Mouse (Mus musculus): Measurements from ENCODE around the gene Olfr630. TPM values are rescaled to one million over a fixed set of nuclear protein-coding genes. Genes with fewer than 3 reads are reported as not detected.
"Not testable (repeated sequence)": the region's sequence is repeated elsewhere in the genome, so short reads cannot be mapped to it uniquely, and the experiment has no call there.

The Olfr630 gene
- not detected in 3 replicates for total RNA-seq (2017)

DNA sequence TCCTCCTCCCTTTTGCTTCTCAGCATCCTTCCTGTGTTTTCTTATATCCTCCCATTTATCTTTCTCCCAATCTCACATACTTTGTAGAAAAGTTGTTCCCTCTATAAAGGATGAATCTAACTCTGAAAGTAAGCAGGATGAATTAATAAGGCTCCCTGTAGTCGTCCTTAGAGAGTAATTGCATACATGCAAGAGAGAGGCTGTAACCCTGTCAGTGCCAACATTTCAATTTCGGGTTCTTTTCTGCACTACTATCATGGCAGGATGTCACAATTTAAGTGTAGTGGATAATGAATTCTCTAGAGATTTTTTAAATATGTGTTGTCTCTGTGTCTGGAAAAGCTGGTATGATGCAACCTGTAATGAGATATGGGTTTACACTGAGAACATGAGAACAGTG lies at the start of gene Olfr630:
Gene Olfr630, minus strand, starts transcription at position 101 of the 400 bp plus-strand sequence.
- ATAC-seq (replicated peaks; ENCODE audit: insufficient number of reproducible peaks, low FRiP score, low TSS enrichment, poor library complexity, severe bottlenecking): no peak

DNA sequence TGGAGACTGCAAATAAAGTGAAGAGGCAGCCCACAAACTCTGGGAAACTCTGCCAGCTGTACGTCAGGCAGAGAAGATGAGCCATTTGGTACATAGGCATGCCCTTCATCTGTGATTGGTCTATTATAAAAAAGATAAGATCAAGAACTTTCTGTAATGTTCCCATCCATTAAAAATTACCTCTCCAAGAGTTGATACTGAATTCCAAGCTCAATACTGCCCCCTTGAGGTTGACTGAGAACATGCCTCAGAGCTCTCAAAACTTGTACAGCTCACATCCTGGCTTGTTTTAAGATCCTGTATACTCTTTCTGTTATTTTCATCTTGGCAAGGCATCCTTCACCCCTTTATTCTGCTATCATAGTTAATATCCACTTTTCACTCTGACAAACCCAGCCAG lies 49.7 kb upstream of the Olfr630 start:
- 0 out of 2 replicates have a peak, but pooled peaks have one; percentile 31 for ATAC-seq (replicated peaks; ENCODE audit: insufficient number of reproducible peaks, low FRiP score, low TSS enrichment, poor library complexity, severe bottlenecking)

DNA sequence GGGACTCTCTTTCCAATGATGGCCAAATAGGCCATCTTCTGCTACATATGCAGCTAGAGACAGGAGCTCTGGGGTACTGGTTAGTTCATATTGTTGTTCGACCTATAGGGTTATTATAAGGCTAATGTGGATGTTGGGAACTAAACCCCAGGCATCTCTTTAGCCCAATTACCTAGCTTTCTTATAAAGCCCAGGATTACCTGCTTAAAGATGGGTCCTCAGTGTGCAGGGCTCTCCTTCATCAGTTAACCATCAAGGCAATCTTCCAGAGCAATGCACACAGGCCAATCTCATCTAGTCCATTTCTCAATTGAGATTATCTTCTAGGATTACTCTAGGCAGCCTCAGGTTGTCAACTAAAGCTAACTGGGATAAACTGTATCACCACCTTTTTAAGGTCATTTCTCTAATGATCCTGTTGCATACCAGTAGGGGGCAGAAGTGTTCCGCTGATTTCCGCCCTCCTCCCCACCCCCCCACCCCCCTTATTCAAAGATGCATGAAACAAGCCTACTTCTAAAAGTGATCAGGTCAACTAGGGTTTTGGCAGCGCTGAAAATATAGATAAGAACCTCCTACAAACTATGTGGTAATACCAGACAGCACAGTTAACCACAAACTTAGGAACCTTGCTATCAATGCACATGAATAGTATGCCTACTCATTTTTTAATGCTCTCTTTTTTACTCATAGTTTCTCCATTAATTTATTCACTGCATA lies 35.7 kb upstream of the Olfr630 start:
- ATAC-seq (replicated peaks; ENCODE audit: insufficient number of reproducible peaks, low FRiP score, low TSS enrichment, poor library complexity, severe bottlenecking): no peak

DNA sequence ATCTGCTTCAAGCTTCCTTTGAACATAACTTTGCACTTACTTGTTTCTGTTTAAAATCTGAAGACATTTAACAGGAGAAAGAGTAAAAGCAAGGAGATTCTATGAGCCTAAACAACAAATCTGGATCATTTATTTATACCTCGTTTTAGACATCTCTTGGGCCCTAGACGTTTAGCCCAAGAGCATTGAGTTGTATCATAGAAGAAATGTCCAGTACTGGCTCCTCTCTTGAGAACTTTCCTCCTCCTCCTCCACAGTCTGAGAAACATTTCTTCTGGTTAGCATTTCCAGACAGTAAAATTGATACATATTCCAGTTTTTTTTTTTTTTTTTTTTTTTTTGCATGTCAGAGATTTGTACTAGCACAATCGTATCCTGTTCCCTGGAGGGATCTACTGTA lies 34.6 kb upstream of the Olfr630 start, which contains the start of gene Olfr67:
Gene Olfr67, minus strand, starts transcription at position 101 of the 400 bp plus-strand sequence.
- no peak for ATAC-seq (replicated peaks; ENCODE audit: insufficient number of reproducible peaks, low FRiP score, low TSS enrichment, poor library complexity, severe bottlenecking)

DNA sequence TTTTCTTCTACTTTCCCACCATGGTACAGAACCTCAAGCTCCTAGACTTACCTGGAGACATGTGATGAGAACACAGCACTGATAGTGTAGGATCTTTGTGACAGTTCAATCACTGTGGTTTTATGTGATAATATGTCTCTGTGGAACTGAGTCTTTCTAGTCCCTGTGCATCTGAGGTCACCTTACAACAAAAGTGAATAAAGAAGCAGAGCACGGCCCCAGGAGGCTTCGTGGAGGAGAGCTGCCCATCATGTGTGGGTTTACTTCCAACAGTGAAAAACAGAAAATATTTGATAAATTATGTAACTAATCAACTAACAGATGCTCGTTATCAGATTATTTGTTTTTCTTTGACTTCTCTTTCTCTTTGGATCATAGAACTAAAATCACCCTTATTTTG lies 22.5 kb upstream of the Olfr630 start, which contains the start of gene Olfr68:
Gene Olfr68, minus strand, starts transcription at position 101 of the 400 bp plus-strand sequence.
- ATAC-seq (replicated peaks; ENCODE audit: insufficient number of reproducible peaks, low FRiP score, low TSS enrichment, poor library complexity, severe bottlenecking): no peak

DNA sequence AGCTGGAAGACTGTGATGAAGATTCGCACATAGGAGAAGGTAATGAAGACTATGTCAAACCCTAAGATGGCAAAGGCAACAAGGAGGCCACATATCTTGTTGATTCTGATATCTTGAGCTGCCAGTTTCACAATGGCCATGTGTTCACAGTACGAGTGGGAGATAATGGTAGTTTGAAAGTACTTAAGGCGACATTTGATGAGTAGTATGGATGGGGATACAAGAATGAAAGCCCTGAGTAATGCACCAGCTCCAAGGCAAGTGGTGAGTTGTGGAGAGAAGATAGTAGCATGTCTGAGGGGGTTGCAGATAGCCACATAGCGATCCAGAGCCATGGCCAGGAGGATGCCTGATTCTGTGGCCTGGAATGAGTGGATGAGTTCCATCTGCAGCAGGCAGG lies 20.5 kb upstream of the Olfr630 start:
- ATAC-seq (replicated peaks; ENCODE audit: insufficient number of reproducible peaks, low FRiP score, low TSS enrichment, poor library complexity, severe bottlenecking): not testable (repeated sequence)

DNA sequence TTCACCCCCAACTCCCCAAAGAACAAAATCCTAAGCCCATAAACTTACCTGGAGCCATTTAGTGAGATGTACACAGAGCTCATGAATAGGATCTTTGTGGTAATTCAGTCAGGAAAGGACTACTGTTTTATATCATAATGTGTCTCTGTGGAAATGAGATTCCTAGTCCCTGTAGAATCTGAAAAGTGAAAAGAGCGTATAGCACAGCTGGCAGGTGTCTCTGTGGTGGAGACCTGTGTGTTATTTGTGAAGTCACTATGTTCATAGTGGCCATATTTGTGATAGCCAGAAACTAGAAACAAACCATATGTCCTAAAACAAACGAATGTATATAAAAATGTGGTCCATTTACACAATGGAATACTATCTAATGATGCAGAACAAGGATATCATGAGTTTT lies 14.4 kb upstream of the Olfr630 start, which contains the start of gene Olfr69:
Gene Olfr69, minus strand, starts transcription at position 101 of the 400 bp plus-strand sequence.
- no peak for ATAC-seq (replicated peaks; ENCODE audit: insufficient number of reproducible peaks, low FRiP score, low TSS enrichment, poor library complexity, severe bottlenecking)

DNA sequence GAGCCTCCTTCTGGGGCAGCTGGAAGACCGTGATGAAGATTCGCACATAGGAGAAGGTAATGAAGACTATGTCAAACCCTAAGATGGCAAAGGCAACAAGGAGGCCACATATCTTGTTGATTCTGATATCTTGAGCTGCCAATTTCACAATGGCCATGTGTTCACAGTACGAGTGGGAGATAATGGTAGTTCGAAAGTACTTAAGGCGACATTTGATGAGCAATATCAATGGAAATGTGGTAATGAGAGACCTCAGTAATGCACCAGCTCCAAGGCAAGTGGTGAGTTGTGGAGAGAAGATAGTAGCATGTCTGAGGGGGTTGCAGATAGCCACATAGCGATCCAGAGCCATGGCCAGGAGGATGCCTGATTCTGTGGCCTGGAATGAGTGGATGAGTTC lies 10.6 kb upstream of the Olfr630 start:
- not testable (repeated sequence) for ATAC-seq (replicated peaks; ENCODE audit: insufficient number of reproducible peaks, low FRiP score, low TSS enrichment, poor library complexity, severe bottlenecking)

DNA sequence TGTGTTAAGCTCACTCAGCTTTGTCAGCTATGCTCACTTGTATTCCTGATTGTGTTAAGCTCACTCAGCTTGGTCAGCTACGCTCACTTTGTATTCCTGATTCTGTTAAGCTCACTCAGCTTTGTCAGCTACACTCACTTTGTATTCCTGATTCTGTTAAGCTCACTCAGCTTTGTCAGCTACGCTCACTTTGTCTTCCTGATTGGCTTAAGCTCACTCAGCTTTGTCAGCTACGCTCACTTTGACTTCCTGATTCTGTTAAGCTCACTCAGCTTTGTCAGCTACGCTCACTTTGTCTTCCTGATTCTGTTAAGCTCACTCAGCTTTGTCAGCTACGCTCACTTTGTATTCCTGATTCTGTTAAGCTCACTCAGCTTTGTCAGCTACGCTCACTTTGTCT lies 5.1 kb upstream of the Olfr630 start:
- not testable (repeated sequence) for ATAC-seq (replicated peaks; ENCODE audit: insufficient number of reproducible peaks, low FRiP score, low TSS enrichment, poor library complexity, severe bottlenecking)

DNA sequence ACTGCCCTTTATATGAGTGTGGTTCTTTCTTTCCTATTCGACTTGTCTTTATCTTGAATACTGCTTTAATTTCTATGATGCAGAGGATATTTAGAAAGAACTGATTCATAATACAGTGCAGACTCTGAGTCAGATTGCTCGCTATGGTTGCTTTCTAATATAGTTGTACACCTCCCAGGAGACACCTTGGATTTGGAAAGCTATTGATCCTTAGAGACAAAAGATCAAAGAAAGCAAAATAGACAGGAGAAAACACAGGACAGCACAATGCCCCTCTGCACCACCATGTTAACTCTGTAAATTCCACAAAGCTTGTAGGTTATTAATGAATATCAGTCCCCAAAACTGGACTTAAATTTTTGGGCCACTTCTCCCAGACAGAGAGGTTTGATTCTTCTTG lies 12.3 kb downstream of the Olfr630 start, which contains the start of gene Olfr629:
Gene Olfr629, minus strand, starts transcription at position 101 of the 400 bp plus-strand sequence.
- ATAC-seq (replicated peaks; ENCODE audit: insufficient number of reproducible peaks, low FRiP score, low TSS enrichment, poor library complexity, severe bottlenecking): no peak

DNA sequence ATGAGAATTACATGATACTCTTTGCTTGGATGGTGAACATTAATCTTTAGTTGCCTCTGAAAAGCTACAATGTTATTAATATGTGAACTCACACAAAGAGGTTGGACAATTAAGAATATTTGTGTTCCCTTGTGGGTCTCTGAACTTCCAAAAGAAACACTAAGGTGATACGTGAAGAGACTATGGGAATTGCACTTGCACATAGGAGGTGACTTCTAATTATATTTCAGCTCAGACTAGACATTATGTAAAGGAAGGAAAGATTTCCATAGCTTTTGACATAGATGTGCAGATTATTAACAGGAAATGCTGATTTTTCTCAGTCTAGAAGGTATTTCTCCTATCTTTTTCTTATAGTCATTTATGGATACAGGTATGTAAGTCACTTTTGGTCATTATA lies 27.1 kb downstream of the Olfr630 start, which contains the start of gene Olfr628:
Gene Olfr628, plus strand, starts transcription at position 301 of the 400 bp plus-strand sequence.
- no peak for ATAC-seq (replicated peaks; ENCODE audit: insufficient number of reproducible peaks, low FRiP score, low TSS enrichment, poor library complexity, severe bottlenecking)

DNA sequence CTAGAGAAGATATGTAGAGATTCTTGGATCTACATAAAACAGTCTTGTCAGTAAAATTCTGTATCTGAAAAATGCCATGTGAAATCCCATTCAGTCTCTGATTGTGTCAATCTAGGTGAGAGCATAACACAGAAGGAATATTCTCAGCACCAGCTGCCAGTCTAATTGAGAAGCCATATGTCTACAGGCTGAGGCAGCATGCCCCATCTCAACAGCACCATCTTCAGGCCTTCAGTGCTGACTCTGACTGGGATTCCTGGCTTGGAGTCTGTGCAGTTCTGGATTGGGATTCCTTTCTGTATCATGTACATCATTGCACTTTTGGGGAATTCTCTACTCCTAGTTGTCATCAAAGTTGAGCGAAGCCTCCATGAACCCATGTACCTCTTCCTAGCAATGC lies 40.7 kb downstream of the Olfr630 start:
- ATAC-seq (replicated peaks; ENCODE audit: insufficient number of reproducible peaks, low FRiP score, low TSS enrichment, poor library complexity, severe bottlenecking): not testable (repeated sequence)

DNA sequence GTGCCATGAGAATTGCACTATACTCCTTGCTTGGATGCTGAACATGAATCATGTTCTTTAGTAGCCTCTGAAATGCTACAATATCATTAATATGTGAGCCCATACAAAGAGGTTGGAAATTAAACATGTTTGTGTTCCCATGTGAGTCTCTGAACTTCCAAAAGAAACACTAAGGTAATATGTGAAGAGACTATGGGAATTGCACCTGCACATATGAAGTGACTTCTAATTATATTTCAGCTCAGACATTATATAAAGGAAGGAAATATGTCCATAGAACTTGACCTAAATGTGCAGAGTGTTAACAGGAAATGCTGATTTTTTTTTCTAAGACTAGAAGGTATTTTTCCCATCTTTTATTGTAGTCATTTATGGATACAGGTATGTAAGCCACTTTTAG lies 42.8 kb downstream of the Olfr630 start, which contains the start of gene Olfr243:
Gene Olfr243, plus strand, starts transcription at position 301 of the 400 bp plus-strand sequence.
- no peak for ATAC-seq (replicated peaks; ENCODE audit: insufficient number of reproducible peaks, low FRiP score, low TSS enrichment, poor library complexity, severe bottlenecking)

DNA sequence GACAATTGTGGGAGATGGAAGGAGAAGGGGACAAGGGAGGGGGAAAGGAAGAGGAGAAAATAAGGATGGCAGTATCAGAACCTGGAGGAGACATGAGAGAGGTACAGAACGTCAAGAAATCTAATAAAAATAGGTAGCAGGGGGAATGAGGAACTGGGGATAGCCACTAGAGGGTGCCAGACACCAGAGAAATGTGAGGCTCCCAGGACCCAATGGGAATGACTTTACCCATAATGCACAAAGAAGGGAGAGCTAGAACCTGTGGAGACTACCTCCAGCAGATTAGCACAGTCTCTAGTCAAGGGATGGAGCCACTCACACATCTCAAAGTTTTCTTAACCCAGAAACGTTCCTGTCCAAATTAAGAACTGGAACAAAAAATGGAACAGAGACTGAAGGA lies 45.1 kb downstream of the Olfr630 start:
- ATAC-seq (replicated peaks; ENCODE audit: insufficient number of reproducible peaks, low FRiP score, low TSS enrichment, poor library complexity, severe bottlenecking): no peak

Other genes starting within 250 kb of the Olfr630 start
- gene Olfr610, start 245.2 kb downstream of the Olfr630 start, total RNA-seq (2017): not detected in 3 replicates
- gene Olfr611, start 236.5 kb downstream of the Olfr630 start, total RNA-seq (2017): not detected in 3 replicates
- gene Olfr612, start 214.6 kb downstream of the Olfr630 start, total RNA-seq (2017): not detected in 3 replicates
- not detected in 3 replicates for gene Olfr613, start 209.3 kb downstream of the Olfr630 start, total RNA-seq (2017)
- gene Olfr615, start 201.3 kb downstream of the Olfr630 start, total RNA-seq (2017): not detected in 3 replicates
- gene Olfr616, start 188.2 kb downstream of the Olfr630 start, total RNA-seq (2017): not detected in 3 replicates
- not detected in 3 replicates for gene Olfr617, start 184.3 kb downstream of the Olfr630 start, total RNA-seq (2017)
- gene Olfr618, start 167.2 kb downstream of the Olfr630 start, total RNA-seq (2017): not detected in 3 replicates
- not detected in 3 replicates for gene Olfr619, start 156.8 kb downstream of the Olfr630 start, total RNA-seq (2017)
- gene Olfr620, start 144.8 kb downstream of the Olfr630 start, total RNA-seq (2017): not detected in 3 replicates
- gene Olfr622, start 114.6 kb downstream of the Olfr630 start, total RNA-seq (2017): not detected in 3 replicates
- gene Olfr623, start 93.6 kb downstream of the Olfr630 start, total RNA-seq (2017): not detected in 3 replicates
- gene Olfr624, start 86.1 kb downstream of the Olfr630 start, total RNA-seq (2017): not detected in 3 replicates
- gene Olfr625-ps1, start 74.6 kb downstream of the Olfr630 start, total RNA-seq (2017): not detected in 3 replicates
- gene Olfr243, start 42.7 kb downstream of the Olfr630 start, total RNA-seq (2017): not detected in 3 replicates
- not detected in 3 replicates for gene Olfr628, start 27.0 kb downstream of the Olfr630 start, total RNA-seq (2017)
- gene Olfr629, start 12.4 kb downstream of the Olfr630 start, total RNA-seq (2017): 0.39 TPM in 1 of 3 replicates, not detected in the others
- gene Olfr69, start 14.3 kb upstream of the Olfr630 start, total RNA-seq (2017): not detected in 3 replicates
- gene Olfr68, start 22.4 kb upstream of the Olfr630 start, total RNA-seq (2017): not detected in 3 replicates
- gene Olfr67, start 34.5 kb upstream of the Olfr630 start, total RNA-seq (2017): not detected in 3 replicates
- gene Hbb-bt, start 56.7 kb upstream of the Olfr630 start, total RNA-seq (2017): 142 to 1,259 TPM (median 1,026 TPM) in 3 replicates
- 710 to 7,610 TPM (median 7,195 TPM) in 3 replicates for gene Hbb-bs, start 70.8 kb upstream of the Olfr630 start, total RNA-seq (2017)
- gene Hbb-bh2, start 83.2 kb upstream of the Olfr630 start, total RNA-seq (2017): not detected in 3 replicates
- not detected in 3 replicates for gene Hbb-bh1, start 85.8 kb upstream of the Olfr630 start, total RNA-seq (2017)
- gene Hbb-y, start 95.9 kb upstream of the Olfr630 start, total RNA-seq (2017): not detected in 3 replicates
- gene Olfr66, start 128.9 kb upstream of the Olfr630 start, total RNA-seq (2017): not detected in 3 replicates
- gene Olfr64, start 137.2 kb upstream of the Olfr630 start, total RNA-seq (2017): not detected in 3 replicates
- not detected in 3 replicates for gene Olfr65, start 146.2 kb upstream of the Olfr630 start, total RNA-seq (2017)
- not detected in 3 replicates for gene Olfr631, start 171.5 kb upstream of the Olfr630 start, total RNA-seq (2017)
- not detected in 3 replicates for gene Olfr632, start 177.0 kb upstream of the Olfr630 start, total RNA-seq (2017)
- not detected in 3 replicates for gene Olfr633, start 187.1 kb upstream of the Olfr630 start, total RNA-seq (2017)
- 0.11 TPM in 1 of 3 replicates, not detected in the others for gene Olfr635, start 213.8 kb upstream of the Olfr630 start, total RNA-seq (2017)
- not detected in 3 replicates for gene Olfr638, start 241.4 kb upstream of the Olfr630 start, total RNA-seq (2017)

Measured in monocyte, adult 5-6 weeks (primary cell).